Mouse (Mus musculus): Measurements from ENCODE around the gene Setx. TPM values are rescaled to one million over a fixed set of nuclear protein-coding genes. Genes with fewer than 3 reads are reported as not detected.
A peak's percentile ranks its signal among the peaks of the same experiment; 100 is the strongest.
"Not testable (repeated sequence)": the region's sequence is repeated elsewhere in the genome, so short reads cannot be mapped to it uniquely, and the experiment has no call there.

Gene Setx
- polyA plus RNA-seq, 1 experiment from 2014 or later = 2.3 TPM

- Histone ChIP-seq H3K36me3 (ENCODE audit: control insufficient read depth, insufficient read depth) (no peaks in the 10 kb centered on the region), H3K4me2 (ENCODE audit: low read depth, low read length) (no peak overlapping the region), H3K4me1 (ENCODE audit: control insufficient read depth, low read depth, low read length) (no peaks in the 10 kb centered on the region), H3K4me3 (ENCODE audit: low read depth, low read length) (no peak overlapping the region), H3K27ac (ENCODE audit: low read length) (no peak overlapping the region), H3K27me3 (ENCODE audit: control insufficient read depth, insufficient read depth, low read depth, low read length) (no peaks in the 10 kb centered on the region), H3K9ac (ENCODE audit: low read depth, low read length) (no peak overlapping the region), H3K9me3 (replicated peaks; ENCODE audit: control insufficient read depth, low read length) (no peaks in the 10 kb centered on the region)
- ATAC-seq (ENCODE audit: low read depth) = no peak
- WGBS (ENCODE audit: insufficient replicate concordance) = 59% methylated on average over 3 of the region's 3 CpGs
Observed at GRCm38 (mm10) chr2:29097465-29097864, 26.5 kb upstream of the Setx start.

- H3K36me3 ChIP-seq (ENCODE audit: control insufficient read depth, insufficient read depth); H3K27ac ChIP-seq (ENCODE audit: low read length); H3K4me3 ChIP-seq (ENCODE audit: low read depth, low read length); H3K4me2 ChIP-seq (ENCODE audit: low read depth, low read length); ATAC-seq (ENCODE audit: low read depth); H3K9ac ChIP-seq (ENCODE audit: low read depth, low read length); H3K27me3 ChIP-seq (ENCODE audit: control insufficient read depth, insufficient read depth, low read depth, low read length); H3K9me3 ChIP-seq (replicated peaks; ENCODE audit: control insufficient read depth, low read length); H3K4me1 ChIP-seq (ENCODE audit: control insufficient read depth, low read depth, low read length): not testable (repeated sequence)
- WGBS (ENCODE audit: insufficient replicate concordance) = 86% methylated on average over 4 of the region's 5 CpGs
Observed at GRCm38 (mm10) chr2:29097955-29098354, 26.0 kb upstream of the Setx start.

DNA sequence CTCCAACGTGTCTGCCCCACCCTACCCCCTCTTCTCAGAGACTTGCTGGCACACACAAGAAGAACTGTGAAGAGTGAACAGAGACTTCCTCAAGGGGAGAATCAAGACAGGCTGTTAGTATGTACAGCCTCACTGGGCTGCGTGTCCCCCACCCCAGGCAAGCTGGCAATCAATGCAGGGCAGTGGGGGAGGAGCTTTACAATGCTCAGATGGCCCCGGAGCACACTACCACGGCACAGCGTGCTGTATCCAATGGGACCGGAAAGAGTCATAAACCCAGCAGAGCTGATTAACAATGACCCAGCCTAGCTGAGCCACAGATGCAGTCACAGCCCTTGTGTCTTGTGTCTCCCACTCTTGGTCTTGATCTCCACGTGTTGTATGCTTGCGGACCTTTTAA lies 25.2 kb upstream of the Setx start:
- whole genome bisulfite sequencing (ENCODE audit: insufficient replicate concordance) = 58% methylated on average over 8 of the region's 8 CpGs
- H3K4me2 ChIP-seq (ENCODE audit: low read depth, low read length) = no peak overlapping the region
- H3K36me3 ChIP-seq (ENCODE audit: control insufficient read depth, insufficient read depth) = no peaks in the 10 kb centered on the region
- no peak overlapping the region for H3K4me3 ChIP-seq (ENCODE audit: low read depth, low read length)
- ATAC-seq (ENCODE audit: low read depth) = no peak
- no peak overlapping the region for H3K27ac ChIP-seq (ENCODE audit: low read length)
- H3K4me1 ChIP-seq (ENCODE audit: control insufficient read depth, low read depth, low read length) = no peaks in the 10 kb centered on the region
- no peaks in the 10 kb centered on the region for H3K27me3 ChIP-seq (ENCODE audit: control insufficient read depth, insufficient read depth, low read depth, low read length)
- H3K9me3 ChIP-seq (replicated peaks; ENCODE audit: control insufficient read depth, low read length) = no peaks in the 10 kb centered on the region
- no peak overlapping the region for H3K9ac ChIP-seq (ENCODE audit: low read depth, low read length)

- WGBS (ENCODE audit: insufficient replicate concordance) = 73% methylated on average over 14 of the region's 14 CpGs
- H3K4me2 ChIP-seq (ENCODE audit: low read depth, low read length) = no peak overlapping the region
- no peak overlapping the region for H3K27ac ChIP-seq (ENCODE audit: low read length)
- no peak for ATAC-seq (ENCODE audit: low read depth)
- no peaks in the 10 kb centered on the region for H3K9me3 ChIP-seq (replicated peaks; ENCODE audit: control insufficient read depth, low read length)
- H3K4me3 ChIP-seq (ENCODE audit: low read depth, low read length) = no peak overlapping the region
- H3K9ac ChIP-seq (ENCODE audit: low read depth, low read length) = no peak overlapping the region
- H3K36me3 ChIP-seq (ENCODE audit: control insufficient read depth, insufficient read depth) = no peaks in the 10 kb centered on the region
- H3K4me1 ChIP-seq (ENCODE audit: control insufficient read depth, low read depth, low read length) = no peaks in the 10 kb centered on the region
- no peaks in the 10 kb centered on the region for H3K27me3 ChIP-seq (ENCODE audit: control insufficient read depth, insufficient read depth, low read depth, low read length)
Observed at GRCm38 (mm10) chr2:29099646-29100045, 24.3 kb upstream of the Setx start.

DNA sequence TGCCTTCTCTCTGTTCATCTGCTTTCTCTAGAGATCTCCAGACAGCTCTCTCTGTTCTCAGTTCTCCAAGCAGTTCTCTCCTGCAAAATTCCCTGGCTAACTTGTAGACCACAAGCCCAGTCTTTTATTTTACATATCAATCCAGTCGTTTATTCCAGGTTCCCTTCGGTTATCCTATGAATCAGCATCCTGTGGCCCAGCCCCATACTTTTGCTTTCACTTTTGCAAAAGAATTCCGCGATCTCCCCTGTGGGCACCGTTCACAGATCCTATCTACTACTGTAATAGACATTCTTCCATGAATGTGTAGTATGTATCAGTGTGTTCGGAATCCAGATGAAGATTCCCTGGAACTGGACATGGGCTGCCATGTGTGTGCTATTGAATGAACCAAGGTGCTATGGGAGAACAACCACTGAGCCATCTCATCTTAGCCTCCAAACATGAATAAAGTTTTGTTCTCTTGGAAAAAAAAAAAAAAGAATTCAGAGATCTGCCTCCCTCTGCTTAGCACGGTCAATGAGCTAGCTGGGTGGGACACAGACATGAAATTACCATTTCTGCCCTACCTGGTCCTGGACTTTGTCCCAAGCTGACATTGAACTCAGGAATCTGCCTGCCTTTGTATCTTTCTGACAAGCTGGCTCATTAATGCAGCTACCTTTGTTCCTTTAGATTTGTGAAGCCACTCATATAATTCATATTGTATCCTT lies 23.0 kb upstream of the Setx start:
- H3K4me3 ChIP-seq (ENCODE audit: low read depth, low read length) = peak overlapping the region; percentile 11
- no peaks in the 10 kb centered on the region for H3K4me1 ChIP-seq (ENCODE audit: control insufficient read depth, low read depth, low read length)
- no peak overlapping the region for H3K27ac ChIP-seq (ENCODE audit: low read length)
- H3K36me3 ChIP-seq (ENCODE audit: control insufficient read depth, insufficient read depth) = no peaks in the 10 kb centered on the region
- H3K9me3 ChIP-seq (replicated peaks; ENCODE audit: control insufficient read depth, low read length) = no peaks in the 10 kb centered on the region
- H3K27me3 ChIP-seq (ENCODE audit: control insufficient read depth, insufficient read depth, low read depth, low read length) = no peaks in the 10 kb centered on the region
- no peak for ATAC-seq (ENCODE audit: low read depth)
- WGBS (ENCODE audit: insufficient replicate concordance) = 43% methylated on average over 7 of the region's 7 CpGs
- H3K9ac ChIP-seq (ENCODE audit: low read depth, low read length) = no peak overlapping the region
- H3K4me2 ChIP-seq (ENCODE audit: low read depth, low read length) = peak overlapping the region; percentile 34

- H3K27me3 ChIP-seq (ENCODE audit: control insufficient read depth, insufficient read depth, low read depth, low read length); H3K4me2 ChIP-seq (ENCODE audit: low read depth, low read length); H3K4me3 ChIP-seq (ENCODE audit: low read depth, low read length); H3K9ac ChIP-seq (ENCODE audit: low read depth, low read length); H3K36me3 ChIP-seq (ENCODE audit: control insufficient read depth, insufficient read depth); ATAC-seq (ENCODE audit: low read depth); H3K4me1 ChIP-seq (ENCODE audit: control insufficient read depth, low read depth, low read length); H3K27ac ChIP-seq (ENCODE audit: low read length); H3K9me3 ChIP-seq (replicated peaks; ENCODE audit: control insufficient read depth, low read length): not testable (repeated sequence)
- WGBS (ENCODE audit: insufficient replicate concordance) = 62% methylated on average over 9 of the region's 10 CpGs
Observed at GRCm38 (mm10) chr2:29102416-29103377, 21.3 kb upstream of the Setx start.

DNA sequence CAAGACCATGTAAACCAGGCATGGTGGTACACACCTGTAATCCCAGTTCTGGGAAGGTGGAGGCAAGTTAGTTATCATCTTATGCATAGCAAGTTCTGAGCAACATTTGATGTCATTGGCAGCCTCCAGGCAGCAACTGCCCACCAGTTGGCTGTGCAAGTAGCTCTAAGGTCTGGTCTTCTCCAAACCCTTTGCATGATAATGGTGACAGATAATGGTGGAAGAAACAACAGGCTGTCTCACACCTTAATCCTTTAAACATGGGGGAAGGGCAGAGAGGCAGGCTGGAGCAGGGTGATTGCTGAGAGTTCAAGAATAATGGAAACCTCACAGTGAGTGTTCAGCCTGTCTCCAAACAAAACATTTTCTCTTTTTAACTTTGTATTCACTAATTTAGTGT lies 3.0 kb upstream of the Setx start:
- no peak for ATAC-seq (ENCODE audit: low read depth)
- Histone ChIP-seq H3K36me3 (ENCODE audit: control insufficient read depth, insufficient read depth) (no peaks in the 10 kb centered on the region), H3K9ac (ENCODE audit: low read depth, low read length) (no peak overlapping the region), H3K27me3 (ENCODE audit: control insufficient read depth, insufficient read depth, low read depth, low read length) (no peaks in the 10 kb centered on the region), H3K4me3 (ENCODE audit: low read depth, low read length) (no peak overlapping the region), H3K9me3 (replicated peaks; ENCODE audit: control insufficient read depth, low read length) (no peaks in the 10 kb centered on the region), H3K4me2 (ENCODE audit: low read depth, low read length) (no peak overlapping the region), H3K4me1 (ENCODE audit: control insufficient read depth, low read depth, low read length) (peaks cover 3% of the 10 kb centered on the region), H3K27ac (ENCODE audit: low read length) (no peak overlapping the region)

DNA sequence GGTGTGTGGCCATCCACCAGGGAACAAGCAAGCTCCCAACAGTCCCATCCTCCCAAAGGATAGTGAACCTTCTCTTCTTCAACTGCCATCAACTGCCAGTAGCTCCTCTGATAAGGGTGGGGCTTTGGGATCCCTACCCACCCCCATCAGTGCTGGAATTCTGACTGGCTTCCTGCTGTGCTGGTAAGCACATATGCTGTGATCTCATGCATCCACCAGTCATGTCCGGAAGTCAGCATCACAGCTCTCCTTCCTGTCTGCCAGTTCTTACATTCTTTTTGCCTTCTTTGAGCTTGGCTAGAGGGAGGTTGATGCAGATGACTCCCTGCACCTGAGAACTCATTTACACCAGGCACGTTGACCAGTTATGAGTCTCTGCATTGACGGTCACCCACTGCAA lies 1.5 kb upstream of the Setx start:
- Histone ChIP-seq H3K36me3 (ENCODE audit: control insufficient read depth, insufficient read depth) (no peaks in the 10 kb centered on the region), H3K9me3 (replicated peaks; ENCODE audit: control insufficient read depth, low read length) (no peaks in the 10 kb centered on the region), H3K4me1 (ENCODE audit: control insufficient read depth, low read depth, low read length) (peaks cover 9% of the 10 kb centered on the region), H3K4me2 (ENCODE audit: low read depth, low read length) (no peak overlapping the region), H3K4me3 (ENCODE audit: low read depth, low read length) (no peak overlapping the region), H3K9ac (ENCODE audit: low read depth, low read length) (no peak overlapping the region), H3K27me3 (ENCODE audit: control insufficient read depth, insufficient read depth, low read depth, low read length) (no peaks in the 10 kb centered on the region), H3K27ac (ENCODE audit: low read length) (no peak overlapping the region)
- ATAC-seq (ENCODE audit: low read depth) = no peak
- WGBS (ENCODE audit: insufficient replicate concordance) = 41% methylated on average over 3 of the region's 3 CpGs

GRCm38 (mm10) chr2:29124571-29124935 lies 572 bp downstream of the Setx start:
- H3K4me3 ChIP-seq (ENCODE audit: low read depth, low read length) = peak overlapping the region; percentile 86
- H3K27ac ChIP-seq (ENCODE audit: low read length) = peak overlapping the region; percentile 57
- H3K9ac ChIP-seq (ENCODE audit: low read depth, low read length) = peak overlapping the region; percentile 63
- no peaks in the 10 kb centered on the region for H3K9me3 ChIP-seq (replicated peaks; ENCODE audit: control insufficient read depth, low read length)
- no peak for ATAC-seq (ENCODE audit: low read depth)
- peak overlapping the region; percentile 83 for H3K4me2 ChIP-seq (ENCODE audit: low read depth, low read length)
- H3K27me3 ChIP-seq (ENCODE audit: control insufficient read depth, insufficient read depth, low read depth, low read length) = no peaks in the 10 kb centered on the region
- peaks cover 9% of the 10 kb centered on the region for H3K4me1 ChIP-seq (ENCODE audit: control insufficient read depth, low read depth, low read length)
- WGBS (ENCODE audit: insufficient replicate concordance) = under 1% methylated on average over 23 of the region's 24 CpGs
- no peaks in the 10 kb centered on the region for H3K36me3 ChIP-seq (ENCODE audit: control insufficient read depth, insufficient read depth)
